Comparison of ENCODE assay signal across 21 mouse cellular contexts in the genomic region with DNA sequence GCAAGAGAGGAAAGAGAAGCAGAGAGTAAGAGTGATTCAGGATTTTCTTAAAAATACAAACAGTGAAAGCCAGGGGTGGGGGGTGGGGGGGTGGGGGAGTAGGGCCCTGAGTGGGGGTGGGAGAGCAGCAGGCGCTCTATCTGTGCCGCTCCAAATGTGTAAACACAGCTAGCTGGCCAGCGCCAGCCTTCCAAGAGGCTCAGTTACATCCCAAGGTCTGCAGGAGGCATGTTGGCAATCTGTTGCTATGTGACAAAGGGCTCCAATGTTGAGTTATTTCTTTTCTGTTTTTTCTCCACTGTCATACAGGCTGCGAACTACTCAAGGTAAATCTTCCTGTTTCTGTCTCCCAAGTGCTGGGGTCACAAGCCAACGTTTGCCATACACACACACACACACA. TPM values are rescaled to one million over a fixed set of nuclear protein-coding genes. Genes with fewer than 3 reads are reported as not detected.
DNase-seq lines count a peak whose midpoint lies in the region; ATAC-seq and TF ChIP-seq lines count a peak whose summit lies in the region.
"Had no signal": no experiment of that assay in that cellular context is flagged by ENCODE, and none has a peak within 500 bp of the region (broad histone marks: within the 10 kb centered on the region; RNA-seq: fewer than 3 reads in every experiment).

No protein-coding gene starts in this region.

- no peak overlapping the region for H3K4me3 ChIP-seq in hindbrain, embryonic 10.5 days
- H3K4me3 ChIP-seq in hindbrain, embryonic 12.5 days, result no peak overlapping the region
- H3K4me3 ChIP-seq in left cerebral cortex, adult 2 months, result no peak overlapping the region
- H3K4me3 ChIP-seq: erythroblast, embryonic 14.5 days; heart, embryonic 12.5 days; limb, embryonic 13.5 days; myocyte had no signal

- 0 out of 2 replicates have a peak, but pooled peaks cover 8% of the 10 kb centered on the region for H3K9me3 ChIP-seq in hindbrain, embryonic 10.5 days
- no peaks in the 10 kb centered on the region for H3K9me3 ChIP-seq in hindbrain, embryonic 12.5 days (replicated peaks)
- H3K9me3 ChIP-seq: heart, embryonic 12.5 days; limb, embryonic 13.5 days had no signal

- H3K27ac ChIP-seq in hindbrain, embryonic 10.5 days, result peak overlapping the region; percentile 35; the same call in 1 of the 2 replicates
- H3K27ac ChIP-seq in hindbrain, embryonic 12.5 days, result no peak overlapping the region
- H3K27ac ChIP-seq in left cerebral cortex, adult 2 months, result no peak overlapping the region
- H3K27ac ChIP-seq: limb, embryonic 13.5 days had no signal

- TF ChIP-seq CTCF in brain, embryonic 14.5 days (IDR thresholded peaks at IDR 0.05; ENCODE audit: borderline replicate concordance, extremely low read depth, insufficient read depth, insufficient read length), result no peak
- TF ChIP-seq CTCF in left cerebral cortex, adult 2 months (IDR thresholded peaks at IDR 0.05), result no peak

- TF ChIP-seq POLR2A in brain, embryonic 14.5 days (IDR thresholded peaks at IDR 0.05; ENCODE audit: borderline replicate concordance, extremely low read depth, insufficient read depth, insufficient read length, poor library complexity, severe bottlenecking), result no peak

- no peak overlapping the region for H3K4me2 ChIP-seq in hindbrain, embryonic 12.5 days (replicated peaks)
- H3K4me2 ChIP-seq: heart, embryonic 12.5 days; limb, embryonic 13.5 days had no signal

- intact Hi-C loops in left cerebral cortex, adult 2 months (cut with DNase I), result no loop called here

- H3K4me1 ChIP-seq in hindbrain, embryonic 10.5 days (replicated peaks), result peaks cover 5% of the 10 kb centered on the region; the same call in 1 of the 2 replicates
- peaks cover 2% of the 10 kb centered on the region; the same call in 1 of the 2 replicates for H3K4me1 ChIP-seq in hindbrain, embryonic 12.5 days
- H3K4me1 ChIP-seq: heart, embryonic 12.5 days; limb, embryonic 13.5 days had no signal

- no peak overlapping the region for H3K9ac ChIP-seq in hindbrain, embryonic 12.5 days
- H3K9ac ChIP-seq: heart, embryonic 12.5 days; limb, embryonic 13.5 days had no signal

- peak; percentile 5 for DNase-seq in hindbrain, embryonic 10.5 days (ENCODE audit: low spot score)
- DNase-seq in ovary, postnatal 36 days (ENCODE audit: low spot score), result peak; percentile 53
- DNase-seq in ovary, postnatal 10 days (ENCODE audit: low spot score), result no peak
- peak; percentile 6 for DNase-seq in brain, embryonic 14.5 days (ENCODE audit: low read depth)
- DNase-seq in mesoderm, embryonic 11.5 days (ENCODE audit: low read depth, low spot score), result peak; percentile 17
- DNase-seq in kidney, adult 18-20 months, result no peak
- no peak for DNase-seq in left cerebral cortex, adult 2 months (ENCODE audit: extremely low spot score in 1 of 2, low spot score in 2 of 2)
- DNase-seq: gastrocnemius, postnatal 25 days; kidney, postnatal 36 days; lung, adult 2 months; thymus, postnatal 36 days had no signal

- 41% methylated on average over 5 of the region's 5 CpGs for WGBS in hindbrain, embryonic 10.5 days
- WGBS in hindbrain, embryonic 12.5 days, result 35% methylated on average over 5 of the region's 5 CpGs

- no peaks in the 10 kb centered on the region for H3K27me3 ChIP-seq in hindbrain, embryonic 10.5 days (ENCODE audit: insufficient read depth, poor library complexity, severe bottlenecking)
- no peaks in the 10 kb centered on the region for H3K27me3 ChIP-seq in hindbrain, embryonic 12.5 days
- H3K27me3 ChIP-seq: limb, embryonic 13.5 days had no signal

- no peak for ATAC-seq in hindbrain, embryonic 12.5 days (ENCODE audit: low FRiP score)
- ATAC-seq: CD4-positive, CD25-positive, alpha-beta regulatory T cell, adult 4 months; intestine, embryonic 16.5 days had no signal

- no peaks in the 10 kb centered on the region for H3K36me3 ChIP-seq in hindbrain, embryonic 10.5 days
- no peaks in the 10 kb centered on the region for H3K36me3 ChIP-seq in hindbrain, embryonic 12.5 days
- H3K36me3 ChIP-seq: heart, embryonic 12.5 days; limb, embryonic 13.5 days had no signal

RNA-seq across cellular contexts. Expression of a gene that starts 9.4 kb away (rescaled TPM):
- 0.12 TPM in 1 of 2 replicates, not detected in the other for polyA plus RNA-seq in hindbrain, embryonic 10.5 days (2016; fragmentation: Nextera tagmentation; extraction: Ambion mirVana)
- polyA plus RNA-seq in hindbrain, embryonic 12.5 days (2016; fragmentation: Nextera tagmentation; extraction: Ambion mirVana), result not detected in 2 replicates
- 0.05 TPM in 1 of 2 replicates, not detected in the other for polyA plus RNA-seq in brain, embryonic 14.5 days (2012; rRNA removed)
- total RNA-seq in left cerebral cortex, adult 2 months (2021), result not detected
- total RNA-seq: gastrocnemius, postnatal 25 days; hematopoietic stem cell, adult 5-6 weeks had no signal
- polyA plus RNA-seq: erythroblast, embryonic 14.5 days; heart, embryonic 12.5 days; intestine, embryonic 16.5 days; limb, embryonic 13.5 days; myocyte; stomach, embryonic 14.5 days had no signal

RNA-seq across cellular contexts. Expression of a gene that starts 33.4 kb away (rescaled TPM):
- polyA plus RNA-seq in hindbrain, embryonic 10.5 days (2016; fragmentation: Nextera tagmentation; extraction: Ambion mirVana), result 125 and 130 TPM in 2 replicates
- 91.6 and 94.6 TPM in 2 replicates for polyA plus RNA-seq in hindbrain, embryonic 12.5 days (2016; fragmentation: Nextera tagmentation; extraction: Ambion mirVana)
- polyA plus RNA-seq in brain, embryonic 14.5 days (2012; rRNA removed), result 109 and 144 TPM in 2 replicates
- total RNA-seq in left cerebral cortex, adult 2 months (2021), result 10 to 100 TPM; 74.2 to 82.3 TPM

RNA-seq across cellular contexts. Expression of a gene that starts 34.0 kb away (rescaled TPM):
- 0.09 TPM in 1 of 2 replicates, not detected in the other for polyA plus RNA-seq in hindbrain, embryonic 10.5 days (2016; fragmentation: Nextera tagmentation; extraction: Ambion mirVana)
- polyA plus RNA-seq in hindbrain, embryonic 12.5 days (2016; fragmentation: Nextera tagmentation; extraction: Ambion mirVana), result 0.22 TPM in 1 of 2 replicates, not detected in the other
- polyA plus RNA-seq in brain, embryonic 14.5 days (2012; rRNA removed), result 0.05 TPM in 2 replicates
- total RNA-seq in left cerebral cortex, adult 2 months (2021), result under 1 TPM; 0.26 to 0.84 TPM
- polyA plus RNA-seq: CD4-positive, CD25-positive, alpha-beta regulatory T cell, adult 4 months; erythroblast, embryonic 14.5 days; heart, embryonic 12.5 days; limb, embryonic 13.5 days had no signal

RNA-seq across cellular contexts. Expression of a gene that starts 46.7 kb away (rescaled TPM):
- polyA plus RNA-seq in hindbrain, embryonic 10.5 days (2016; fragmentation: Nextera tagmentation; extraction: Ambion mirVana), result 27.0 and 35.1 TPM in 2 replicates
- polyA plus RNA-seq in hindbrain, embryonic 12.5 days (2016; fragmentation: Nextera tagmentation; extraction: Ambion mirVana), result 33.2 and 33.4 TPM in 2 replicates
- polyA plus RNA-seq in brain, embryonic 14.5 days (2012; rRNA removed), result 52.3 and 52.4 TPM in 2 replicates
- 10 to 100 TPM; 41.9 to 43.1 TPM for total RNA-seq in left cerebral cortex, adult 2 months (2021)

RNA-seq across cellular contexts. Expression of a gene that starts 51.4 kb away (rescaled TPM):
- polyA plus RNA-seq in hindbrain, embryonic 10.5 days (2016; fragmentation: Nextera tagmentation; extraction: Ambion mirVana), result 0.57 TPM in 1 of 2 replicates, not detected in the other
- polyA plus RNA-seq in hindbrain, embryonic 12.5 days (2016; fragmentation: Nextera tagmentation; extraction: Ambion mirVana), result 1.4 and 1.5 TPM in 2 replicates
- polyA plus RNA-seq in brain, embryonic 14.5 days (2012; rRNA removed), result 0.22 TPM in 1 of 2 replicates, not detected in the other
- not detected for total RNA-seq in left cerebral cortex, adult 2 months (2021)
- total RNA-seq: gastrocnemius, postnatal 25 days; megakaryocyte, adult 5-6 weeks had no signal
- polyA plus RNA-seq: CD4-positive, CD25-positive, alpha-beta regulatory T cell, adult 4 months; erythroblast, embryonic 14.5 days; heart, embryonic 12.5 days had no signal

Comparison
In these comparisons a context has a peak if more than half of its experiments do, and no peak if none do; other contexts are left out.
1. DNase-seq: peak in hindbrain, embryonic 10.5 days (single experiment), ovary, postnatal 36 days (single experiment), brain, embryonic 14.5 days (single experiment) and mesoderm, embryonic 11.5 days (single experiment); none in ovary, postnatal 10 days (single experiment), kidney, adult 18-20 months (single experiment) and left cerebral cortex, adult 2 months (0 of 2).